Mouse (Mus musculus) mature B cell (primary cell): ENCODE data around the gene Cux1.

ENCODE experiments used
- in situ Hi-C: fragments of 300-500 bp; cut with MboI; formaldehyde crosslinking; loops from 2 replicates; pipeline ENCODE4 v1.14.3; 2019

The Cux1 gene

GRCm38 (mm10) chr5:136379405-136379804 lies 187.9 kb downstream of the Cux1 start:
- in situ Hi-C loops, result no loop called here

- in situ Hi-C loops, result no loop called here
Measured at GRCm38 (mm10) chr5:136377101-136377500, 190.2 kb downstream of the Cux1 start.

GRCm38 (mm10) chr5:136375350-136375749 lies 191.9 kb downstream of the Cux1 start:
- in situ Hi-C loops, result no loop called here

- in situ Hi-C loops, result no loop called here
Measured at GRCm38 (mm10) chr5:136372276-136372675, 195.0 kb downstream of the Cux1 start.

GRCm38 (mm10) chr5:136363421-136363820 lies 203.9 kb downstream of the Cux1 start:
- in situ Hi-C loops, result no loop called here

GRCm38 (mm10) chr5:136362473-136363230 lies 204.6 kb downstream of the Cux1 start:
- in situ Hi-C loops, result no loop called here

GRCm38 (mm10) chr5:136362021-136362420 lies 205.3 kb downstream of the Cux1 start:
- in situ Hi-C loops, result no loop called here

- in situ Hi-C loops, result no loop called here
Measured at GRCm38 (mm10) chr5:136357227-136357626, 210.1 kb downstream of the Cux1 start.

GRCm38 (mm10) chr5:136355583-136356126 lies 211.6 kb downstream of the Cux1 start:
- in situ Hi-C loops, result no loop called here

- in situ Hi-C loops, result no loop called here
Measured at GRCm38 (mm10) chr5:136354729-136355128, 212.6 kb downstream of the Cux1 start.

- in situ Hi-C loops, result no loop called here
Measured at GRCm38 (mm10) chr5:136353114-136353513, 214.2 kb downstream of the Cux1 start.

GRCm38 (mm10) chr5:136343156-136343890 lies 224.0 kb downstream of the Cux1 start:
- in situ Hi-C loops, result no loop called here

- in situ Hi-C loops, result no loop called here
Measured at GRCm38 (mm10) chr5:136336798-136337527, 230.3 kb downstream of the Cux1 start.

GRCm38 (mm10) chr5:136335681-136336080 lies 231.6 kb downstream of the Cux1 start:
- in situ Hi-C loops, result no loop called here

GRCm38 (mm10) chr5:136334780-136335179 lies 232.5 kb downstream of the Cux1 start:
- in situ Hi-C loops, result no loop called here

- in situ Hi-C loops, result no loop called here
Measured at GRCm38 (mm10) chr5:136334051-136334450, 233.2 kb downstream of the Cux1 start.

GRCm38 (mm10) chr5:136332786-136333462 lies 234.4 kb downstream of the Cux1 start:
- in situ Hi-C loops, result no loop called here

GRCm38 (mm10) chr5:136327736-136328135 lies 239.6 kb downstream of the Cux1 start:
- in situ Hi-C loops, result no loop called here

- in situ Hi-C loops, result no loop called here
Measured at GRCm38 (mm10) chr5:136326626-136327025, 240.7 kb downstream of the Cux1 start.

- in situ Hi-C loops, result no loop called here
Measured at GRCm38 (mm10) chr5:136324506-136324905, 242.8 kb downstream of the Cux1 start.

- in situ Hi-C loops, result no loop called here
Measured at GRCm38 (mm10) chr5:136321378-136321777, 245.9 kb downstream of the Cux1 start.

- in situ Hi-C loops, result no loop called here
Measured at GRCm38 (mm10) chr5:136312566-136312965, 254.7 kb downstream of the Cux1 start.
